Mouse (Mus musculus) naive thymus-derived CD4-positive, alpha-beta T cell, adult 2 months (primary cell): Measurements from ENCODE around the gene Usp53.

Experiments used
- DNase-seq: peaks from one replicate; pipeline ENCODE4 v3.0.0-alpha.2; 2011; ENCODE audit warnings: low read depth

The Usp53 gene

GRCm38 (mm10) chr3:122887505-122888301 is 96.6 kb downstream of the Usp53 start:
- no peak for DNase-seq
